Mouse (Mus musculus) testis, adult 2 months (tissue): ENCODE results near the gene Psmb2.

Experiments used
- CTCF ChIP-seq: fragments of 200-500 bp; IDR thresholded peaks from 2 replicates; pipeline ENCODE4 v1.5.1; 2012; ENCODE audit warnings: low read depth, mild to moderate bottlenecking, inconsistent platforms, low read length, moderate library complexity; ENCODE audit not compliant: control insufficient read depth, insufficient read depth, insufficient replicate concordance
- POLR2A ChIP-seq: fragments of 200-500 bp; IDR thresholded peaks from 2 replicates; pipeline ENCODE4 v1.6.1; 2012; ENCODE audit warnings: low read depth, mild to moderate bottlenecking, inconsistent platforms, low read length, moderate library complexity; ENCODE audit not compliant: control insufficient read depth

DNA sequence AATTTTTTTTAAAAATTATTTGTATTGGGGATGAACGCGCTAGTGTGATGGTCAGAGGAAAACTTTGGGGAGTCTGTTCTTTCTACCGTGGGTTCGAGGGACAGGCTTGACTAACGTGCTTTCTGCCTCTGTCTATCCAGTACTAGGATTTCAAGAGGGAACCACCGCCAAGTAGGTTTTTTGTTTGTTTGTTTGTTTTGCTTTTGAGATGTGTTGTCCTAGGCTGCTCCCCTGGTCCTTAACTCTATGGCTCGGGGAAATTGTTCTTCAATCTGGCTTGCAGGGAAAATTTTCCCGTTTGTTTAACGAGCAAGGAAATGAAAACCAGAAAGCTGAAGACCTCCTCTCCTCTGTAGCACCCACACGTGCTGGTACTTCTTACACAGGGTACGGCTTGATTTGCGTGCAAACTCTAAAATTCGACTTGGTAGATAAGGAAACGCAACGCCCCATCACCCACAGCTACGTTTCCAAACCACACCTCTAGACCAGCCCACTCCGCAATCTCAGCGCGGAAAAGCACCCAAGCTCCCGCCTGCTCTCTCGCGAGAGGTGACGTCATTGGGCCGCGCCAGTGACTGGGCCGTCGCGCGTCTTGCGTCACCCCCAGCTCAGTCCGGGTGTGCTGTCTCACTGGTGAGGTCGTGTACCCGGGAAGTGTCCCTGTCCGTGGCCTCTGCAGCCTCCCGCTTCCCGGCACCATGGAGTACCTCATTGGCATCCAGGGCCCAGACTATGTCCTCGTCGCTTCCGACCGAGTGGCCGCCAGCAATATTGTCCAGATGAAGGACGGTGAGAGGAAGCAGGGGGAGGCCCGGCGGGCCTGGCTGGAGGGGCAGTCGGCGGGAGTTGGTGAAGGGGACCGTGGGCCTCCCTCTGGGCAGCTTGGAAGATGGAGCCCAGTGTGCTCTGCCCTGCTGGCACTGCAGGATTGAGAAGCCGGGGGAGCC is at the start of gene Psmb2:
- TF ChIP-seq CTCF (no peak), POLR2A (peak; percentile 95)
